Mouse (Mus musculus) cerebellum, adult 2 months (tissue): ENCODE measurements around the gene Mrpl34.

Source experiments
- CTCF ChIP-seq: fragments of 200-500 bp; IDR thresholded peaks from 2 replicates; pipeline ENCODE4 v1.5.1; 2011; ENCODE audit warnings: low read depth, mild to moderate bottlenecking, control low read depth, low read length, moderate library complexity, borderline replicate concordance; ENCODE audit not compliant: insufficient read depth
- POLR2A ChIP-seq: fragments of 200-500 bp; IDR thresholded peaks from 2 replicates; pipeline ENCODE4 v1.6.1; 2011; ENCODE audit warnings: low read length, control low read depth, borderline replicate concordance; ENCODE audit not compliant: insufficient read depth

DNA sequence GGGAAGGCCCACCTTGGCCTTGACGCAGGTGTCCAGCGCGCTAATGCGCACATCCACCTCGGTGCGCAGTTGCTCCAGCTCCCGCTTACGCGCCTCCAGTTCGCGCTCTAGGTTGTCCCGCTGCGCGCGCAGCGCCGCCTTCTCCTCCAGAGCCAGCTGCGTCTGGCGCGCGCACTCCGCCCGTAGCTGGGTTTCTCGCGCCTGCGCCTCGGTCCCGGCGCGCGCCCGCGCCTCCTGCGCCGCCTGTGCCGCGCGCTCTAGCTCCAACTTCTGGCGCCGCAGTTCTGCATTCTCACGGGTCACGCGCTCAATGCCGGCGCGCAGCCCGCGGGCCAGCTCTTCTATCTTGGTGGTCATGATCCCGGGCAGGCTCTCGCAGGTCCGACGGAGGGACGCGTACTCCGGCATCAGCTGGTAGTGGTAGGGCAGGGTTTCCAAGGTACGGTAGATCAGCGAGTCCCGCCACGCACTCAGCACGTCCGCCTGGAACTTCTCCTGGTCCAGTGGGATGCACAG is 42.9 kb downstream of the Mrpl34 start:
- TF ChIP-seq CTCF (no peak), POLR2A (peak; percentile 63; the same call in 1 of the 2 replicates)
